Mouse (Mus musculus): ENCODE data around the gene Myl4. TPM values are rescaled to one million over a fixed set of nuclear protein-coding genes. Genes with fewer than 3 reads are reported as not detected.

Myl4 gene
- 2.5 and 2.6 TPM in 2 replicates for polyA plus RNA-seq (2015; fragmentation: Nextera tagmentation; extraction: Ambion mirVana)

- Histone ChIP-seq H3K4me2 (ENCODE audit: low read length) (peak within 1 kb of the TSS; percentile 78), H3K36me3 (ENCODE audit: insufficient read depth, low read length) (no peaks in the 10 kb centered on the region), H3K4me3 (replicated peaks; ENCODE audit: low read depth, low read length) (peak within 1 kb of the TSS; percentile 93), H3K27ac (peak within 1 kb of the TSS; percentile 96), H3K9ac (ENCODE audit: low read depth, low read length) (peak within 1 kb of the TSS; percentile 99), H3K9me3 (replicated peaks; ENCODE audit: low read length) (no peaks in the 10 kb centered on the region), H3K27me3 (ENCODE audit: insufficient read depth, low read length) (no peaks in the 10 kb centered on the region), H3K4me1 (replicated peaks; ENCODE audit: insufficient read depth, low read length) (0 out of 2 replicates have a peak, but pooled peaks cover 7% of the 10 kb centered on the region)
- peak; percentile 94 for ATAC-seq (replicated peaks; ENCODE audit: low FRiP score, low read depth)
- WGBS, result under 1% methylated on average over 35 of the region's 35 CpGs
- peak; percentile 99 for DNase-seq (ENCODE audit: low spot score)
- no peak; the same call in none of the 2 replicates for TF ChIP-seq CTCF (IDR thresholded peaks at IDR 0.05; ENCODE audit: low read depth)
Observed at GRCm38 (mm10) chr11:104550406-104550974, at the start of gene Myl4, which contains the start of gene Cdc27. Gene Myl4 (plus strand): TSS chr11:104550663. Gene Cdc27 (minus strand): TSS chr11:104550620.

GRCm38 (mm10) chr11:104508455-104508854, 42.0 kb upstream of the Myl4 start:
- H3K9me3 ChIP-seq (replicated peaks; ENCODE audit: low read length), result no peaks in the 10 kb centered on the region
- TF ChIP-seq CTCF (IDR thresholded peaks at IDR 0.05; ENCODE audit: low read depth), result no peak
- DNase-seq (ENCODE audit: low spot score) (no peak), ATAC-seq (replicated peaks; ENCODE audit: low FRiP score, low read depth) (no peak)
- H3K4me2 ChIP-seq (ENCODE audit: low read length), result no peak overlapping the region
- no peak overlapping the region for H3K9ac ChIP-seq (ENCODE audit: low read depth, low read length)
- H3K27ac ChIP-seq, result no peak overlapping the region
- peaks cover 54% of the 10 kb centered on the region for H3K36me3 ChIP-seq (ENCODE audit: insufficient read depth, low read length)
- H3K27me3 ChIP-seq (ENCODE audit: insufficient read depth, low read length), result no peaks in the 10 kb centered on the region
- no peaks in the 10 kb centered on the region for H3K4me1 ChIP-seq (replicated peaks; ENCODE audit: insufficient read depth, low read length)
- WGBS, result 86% methylated on average over 4 of the region's 4 CpGs
- no peak overlapping the region for H3K4me3 ChIP-seq (replicated peaks; ENCODE audit: low read depth, low read length)

DNA sequence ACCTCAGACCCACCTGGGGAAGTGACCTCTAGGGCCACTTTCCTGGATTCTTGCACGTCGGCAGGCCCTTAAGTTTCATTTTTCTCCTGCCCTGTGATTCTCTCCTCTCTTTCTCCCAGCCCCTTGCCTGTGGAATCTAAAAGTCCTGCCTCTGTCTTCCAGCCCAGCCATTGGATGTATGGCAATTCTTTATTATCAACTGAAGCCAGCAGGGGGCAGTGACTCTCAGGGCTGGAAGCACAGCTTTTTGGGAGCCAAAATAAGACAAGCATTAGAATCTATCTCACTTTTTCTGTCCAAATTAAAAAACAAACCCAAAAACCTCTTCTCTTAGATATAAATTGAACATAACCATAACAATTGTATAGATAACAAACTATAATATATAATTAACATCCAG, 39.9 kb upstream of the Myl4 start:
- DNase-seq (ENCODE audit: low spot score) (peak; percentile 39), ATAC-seq (replicated peaks; ENCODE audit: low FRiP score, low read depth) (no peak)
- Histone ChIP-seq H3K4me2 (ENCODE audit: low read length) (no peak overlapping the region), H3K27ac (no peak overlapping the region), H3K9me3 (replicated peaks; ENCODE audit: low read length) (no peaks in the 10 kb centered on the region), H3K36me3 (ENCODE audit: insufficient read depth, low read length) (peaks cover 46% of the 10 kb centered on the region), H3K27me3 (ENCODE audit: insufficient read depth, low read length) (no peaks in the 10 kb centered on the region), H3K9ac (ENCODE audit: low read depth, low read length) (no peak overlapping the region), H3K4me1 (replicated peaks; ENCODE audit: insufficient read depth, low read length) (no peaks in the 10 kb centered on the region), H3K4me3 (replicated peaks; ENCODE audit: low read depth, low read length) (no peak overlapping the region)
- TF ChIP-seq CTCF (IDR thresholded peaks at IDR 0.05; ENCODE audit: low read depth), result peak; percentile 72
- WGBS, result 86% methylated on average over 2 of the region's 2 CpGs

DNA sequence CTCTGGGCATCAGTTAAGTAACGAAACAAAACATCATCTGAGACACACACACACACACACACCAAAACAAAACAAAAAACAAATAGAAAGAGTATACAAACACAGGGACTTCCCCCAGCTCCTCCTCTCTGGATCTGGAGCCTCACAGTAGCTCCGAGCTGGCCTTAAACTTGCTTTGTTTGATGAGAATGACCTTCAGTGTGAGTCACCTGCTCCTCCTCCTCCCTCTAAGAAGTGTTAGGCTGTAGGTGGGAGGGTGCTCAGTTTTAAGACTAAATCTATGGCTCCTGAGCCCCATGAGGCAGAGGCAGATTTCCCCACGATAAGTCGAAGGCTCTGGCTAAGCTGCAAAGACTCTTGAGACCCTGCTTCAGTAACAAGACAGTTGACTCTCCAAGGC, 38.0 kb upstream of the Myl4 start:
- Histone ChIP-seq H3K27ac (no peak overlapping the region), H3K4me2 (ENCODE audit: low read length) (no peak overlapping the region), H3K9ac (ENCODE audit: low read depth, low read length) (no peak overlapping the region), H3K4me1 (replicated peaks; ENCODE audit: insufficient read depth, low read length) (no peaks in the 10 kb centered on the region), H3K4me3 (replicated peaks; ENCODE audit: low read depth, low read length) (no peak overlapping the region), H3K36me3 (ENCODE audit: insufficient read depth, low read length) (peaks cover 45% of the 10 kb centered on the region), H3K27me3 (ENCODE audit: insufficient read depth, low read length) (no peaks in the 10 kb centered on the region), H3K9me3 (replicated peaks; ENCODE audit: low read length) (no peaks in the 10 kb centered on the region)
- no peak for ATAC-seq (replicated peaks; ENCODE audit: low FRiP score, low read depth)
- no peak for DNase-seq (ENCODE audit: low spot score)
- TF ChIP-seq CTCF (IDR thresholded peaks at IDR 0.05; ENCODE audit: low read depth), result no peak
- 85% methylated on average over 4 of the region's 4 CpGs for WGBS

DNA sequence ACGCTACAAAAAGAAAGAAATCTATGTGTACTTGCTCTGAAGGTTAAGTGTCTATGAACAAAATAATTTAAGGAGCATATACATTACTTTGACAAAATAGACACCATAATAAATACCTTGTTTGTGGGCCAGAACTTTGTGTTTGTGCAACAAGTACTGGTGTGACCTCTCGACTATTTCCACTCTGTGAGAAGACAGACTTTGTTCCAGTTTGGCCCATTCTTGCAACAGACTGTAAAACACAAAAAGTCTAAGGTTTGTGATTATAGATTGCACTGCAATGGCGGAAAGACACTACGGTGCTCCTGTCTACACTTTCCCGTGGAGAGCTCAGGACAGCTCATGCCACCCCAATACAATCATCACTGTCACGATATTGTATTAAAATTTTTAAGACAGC, 24.5 kb upstream of the Myl4 start:
- WGBS, result 90% methylated on average over 6 of the region's 6 CpGs
- H3K27ac ChIP-seq, result no peak overlapping the region
- ATAC-seq (replicated peaks; ENCODE audit: low FRiP score, low read depth) (no peak), DNase-seq (ENCODE audit: low spot score) (no peak)
- TF ChIP-seq CTCF (IDR thresholded peaks at IDR 0.05; ENCODE audit: low read depth), result no peak
- no peaks in the 10 kb centered on the region for H3K27me3 ChIP-seq (ENCODE audit: insufficient read depth, low read length)
- H3K9ac ChIP-seq (ENCODE audit: low read depth, low read length), result no peak overlapping the region
- H3K4me1 ChIP-seq (replicated peaks; ENCODE audit: insufficient read depth, low read length), result no peaks in the 10 kb centered on the region
- no peak overlapping the region for H3K4me2 ChIP-seq (ENCODE audit: low read length)
- no peak overlapping the region for H3K4me3 ChIP-seq (replicated peaks; ENCODE audit: low read depth, low read length)
- no peaks in the 10 kb centered on the region for H3K9me3 ChIP-seq (replicated peaks; ENCODE audit: low read length)
- H3K36me3 ChIP-seq (ENCODE audit: insufficient read depth, low read length), result peaks cover 37% of the 10 kb centered on the region

DNA sequence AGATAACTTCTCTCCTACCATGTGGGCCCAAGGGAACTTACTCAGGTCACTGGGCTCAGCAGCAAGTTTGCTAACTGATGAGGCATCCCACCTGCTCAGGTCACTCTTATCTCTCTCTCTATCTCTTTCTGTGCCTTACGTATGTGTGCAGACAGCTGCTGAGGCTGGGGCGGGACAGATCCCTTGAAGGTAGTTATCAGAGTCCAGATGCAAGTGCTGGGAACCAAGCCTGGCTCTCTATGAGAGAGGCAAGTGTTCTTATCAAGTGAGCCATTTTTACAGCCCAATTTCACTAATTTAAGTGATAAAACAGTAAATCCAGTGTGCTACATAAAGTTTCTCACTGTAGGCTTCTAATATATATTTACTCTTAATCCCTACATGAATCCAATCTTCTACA, 13.6 kb upstream of the Myl4 start:
- no peaks in the 10 kb centered on the region for H3K9me3 ChIP-seq (replicated peaks; ENCODE audit: low read length)
- no peak overlapping the region for H3K27ac ChIP-seq
- H3K4me3 ChIP-seq (replicated peaks; ENCODE audit: low read depth, low read length), result no peak overlapping the region
- peaks cover 25% of the 10 kb centered on the region for H3K36me3 ChIP-seq (ENCODE audit: insufficient read depth, low read length)
- WGBS, result 85% methylated on average over 2 of the region's 2 CpGs
- TF ChIP-seq CTCF (IDR thresholded peaks at IDR 0.05; ENCODE audit: low read depth), result no peak
- H3K9ac ChIP-seq (ENCODE audit: low read depth, low read length), result no peak overlapping the region
- no peak overlapping the region for H3K4me2 ChIP-seq (ENCODE audit: low read length)
- DNase-seq (ENCODE audit: low spot score) (no peak), ATAC-seq (replicated peaks; ENCODE audit: low FRiP score, low read depth) (no peak)
- H3K27me3 ChIP-seq (ENCODE audit: insufficient read depth, low read length), result no peaks in the 10 kb centered on the region
- no peaks in the 10 kb centered on the region for H3K4me1 ChIP-seq (replicated peaks; ENCODE audit: insufficient read depth, low read length)

Data from kidney, postnatal 0 days (tissue).